Mouse (Mus musculus) ES-Bruce4 (cell line): Measurements from ENCODE around the gene Dctn2. TPM values are rescaled to one million over a fixed set of nuclear protein-coding genes. Genes with fewer than 3 reads are reported as not detected.
A peak's percentile ranks its signal among the peaks of the same experiment; 100 is the strongest.
"Not testable (repeated sequence)": the region's sequence is repeated elsewhere in the genome, so short reads cannot be mapped to it uniquely, and the experiment has no call there.

ENCODE experiments used
- H3K27ac ChIP-seq: 2 replicates; pipeline ENCODE4 v1.5.1; 2012; ENCODE audit warnings: low read length, inconsistent platforms; ENCODE audit not compliant: insufficient read depth
- H3K27me3 ChIP-seq: 2 replicates; pipeline ENCODE4 v1.6.1; 2012; ENCODE audit warnings: mild to moderate bottlenecking, low read length, inconsistent platforms; ENCODE audit not compliant: control insufficient read depth, poor library complexity, insufficient read depth, severe bottlenecking
- H3K36me3 ChIP-seq: 2 replicates; pipeline ENCODE4 v1.6.1; 2012; ENCODE audit warnings: inconsistent platforms, mild to moderate bottlenecking, low read length, moderate library complexity; ENCODE audit not compliant: control insufficient read depth, poor library complexity, insufficient read depth, severe bottlenecking
- H3K4me1 ChIP-seq: one replicate; pipeline ENCODE4 v1.8.1; 2011; ENCODE audit warnings: low read length; ENCODE audit not compliant: control insufficient read depth, insufficient read depth
- H3K4me3 ChIP-seq: 2 replicates; pipeline ENCODE4 v1.5.1; 2011; ENCODE audit warnings: low read depth, mild to moderate bottlenecking, low read length
- H3K9ac ChIP-seq: 2 replicates; pipeline ENCODE4 v1.6.1; 2012; ENCODE audit warnings: low read depth, mild to moderate bottlenecking, inconsistent platforms; ENCODE audit not compliant: poor library complexity, severe bottlenecking
- H3K9me3 ChIP-seq: replicated peaks from 2 replicates; pipeline ENCODE4 v1.6.1; 2012; ENCODE audit warnings: mild to moderate bottlenecking, low read length, inconsistent platforms; ENCODE audit not compliant: control insufficient read depth, poor library complexity, insufficient read depth, severe bottlenecking
- CTCF ChIP-seq: IDR thresholded peaks from one replicate; pipeline ENCODE4 v1.8.1; 2011; ENCODE audit warnings: low read depth, low read length
- EP300 ChIP-seq: IDR thresholded peaks from 2 replicates; pipeline ENCODE4 v1.6.1; 2011; ENCODE audit warnings: low read depth, low read length; ENCODE audit not compliant: insufficient read depth
- POLR2A ChIP-seq: IDR thresholded peaks from one replicate; pipeline ENCODE4 v1.8.1; 2011; ENCODE audit warnings: low read length; ENCODE audit not compliant: insufficient read depth
- polyA plus RNA-seq: library from polyadenylated mRNA; stranded (reverse); fragments of >200 nt; gene quantifications from 2 replicates; pipeline ENCODE4 v1.2.4, GENCODE M21; 2011; ENCODE audit warnings: low read depth; ENCODE audit not compliant: missing spikeins, insufficient read depth, insufficient read length

Dctn2 gene
- polyA plus RNA-seq, 1 experiment, result 124 TPM

GRCm38 (mm10) chr10:127311476-127312355 lies 45.5 kb downstream of the Dctn2 start, which contains the start of gene Mars:
Gene Mars, minus strand, starts transcription at chr10:127311786.
- H3K4me3 ChIP-seq, result peak within 1 kb of the TSS; percentile 95
- H3K9ac ChIP-seq, result peak within 1 kb of the TSS; percentile 98
- TF ChIP-seq POLR2A (peak; percentile 34), CTCF (no peak), EP300 (peak; percentile 11; the same call in 1 of the 2 replicates)
- H3K36me3 ChIP-seq, result peaks cover 27% of the 10 kb centered on the region
- peak within 1 kb of the TSS; percentile 59 for H3K27ac ChIP-seq
- H3K4me1 ChIP-seq, result no peaks in the 10 kb centered on the region
- H3K9me3 ChIP-seq, result no peaks in the 10 kb centered on the region
- H3K27me3 ChIP-seq, result no peaks in the 10 kb centered on the region

GRCm38 (mm10) chr10:127312356-127312676 lies 46.1 kb downstream of the Dctn2 start:
- Histone ChIP-seq H3K27ac (0 out of 2 replicates have a peak overlapping the region, but pooled peaks have one; percentile 8), H3K9ac (peak overlapping the region; percentile 98; the same call in 1 of the 2 replicates), H3K4me1 (no peaks in the 10 kb centered on the region), H3K27me3 (no peaks in the 10 kb centered on the region), H3K4me3 (peak overlapping the region; percentile 95), H3K36me3 (peaks cover 21% of the 10 kb centered on the region), H3K9me3 (no peaks in the 10 kb centered on the region)
- TF ChIP-seq EP300, result no peak
- TF ChIP-seq CTCF, result peak; percentile 45

GRCm38 (mm10) chr10:127312858-127313257 lies 46.7 kb downstream of the Dctn2 start:
- Histone ChIP-seq H3K27ac (peak overlapping the region; percentile 59; the same call in 1 of the 2 replicates), H3K9me3 (no peaks in the 10 kb centered on the region), H3K9ac (no peak overlapping the region), H3K4me1 (no peaks in the 10 kb centered on the region), H3K36me3 (peaks cover 16% of the 10 kb centered on the region), H3K27me3 (no peaks in the 10 kb centered on the region), H3K4me3 (no peak overlapping the region)
- TF ChIP-seq EP300, result no peak
- TF ChIP-seq CTCF, result no peak
- no peak for TF ChIP-seq POLR2A

- H3K9ac ChIP-seq, H3K4me3 ChIP-seq, H3K4me1 ChIP-seq, H3K27ac ChIP-seq, H3K27me3 ChIP-seq, H3K9me3 ChIP-seq: not testable (repeated sequence)
- H3K36me3 ChIP-seq, result peaks cover 10% of the 10 kb centered on the region
These were observed 47.3 kb downstream of the Dctn2 start for GRCm38 (mm10) chr10:127313516-127313915.

GRCm38 (mm10) chr10:127314950-127315349 lies 48.8 kb downstream of the Dctn2 start:
- H3K4me1 ChIP-seq, H3K9me3 ChIP-seq, H3K36me3 ChIP-seq, H3K4me3 ChIP-seq, H3K9ac ChIP-seq, H3K27me3 ChIP-seq, H3K27ac ChIP-seq: not testable (repeated sequence)

- no peak for TF ChIP-seq POLR2A
- no peak for TF ChIP-seq CTCF
- no peak for TF ChIP-seq EP300
- no peaks in the 10 kb centered on the region for H3K27me3 ChIP-seq
- H3K4me3 ChIP-seq, result no peak overlapping the region
- H3K4me1 ChIP-seq, result no peaks in the 10 kb centered on the region
- no peak overlapping the region for H3K27ac ChIP-seq
- H3K36me3 ChIP-seq, result no peaks in the 10 kb centered on the region
- H3K9ac ChIP-seq, result no peak overlapping the region
- no peaks in the 10 kb centered on the region for H3K9me3 ChIP-seq
These were observed 51.1 kb downstream of the Dctn2 start for GRCm38 (mm10) chr10:127317277-127317676.
